Mouse (Mus musculus) hindbrain, embryonic 14.5 days (tissue): ENCODE results near the gene Fbxo36. TPM values are rescaled to one million over a fixed set of nuclear protein-coding genes. Genes with fewer than 3 reads are reported as not detected.

Experiments
- ATAC-seq: fragments of 200-750 bp; cut with Nextera tagmentation; 2 replicates; pipeline ENCODE4 v1.8.0; 2017; ENCODE audit warnings: moderate number of reproducible peaks, mild to moderate bottlenecking, moderate TSS enrichment, moderate library complexity; ENCODE audit not compliant: low FRiP score
- DNase-seq: peaks from one replicate; pipeline ENCODE4 v3.0.0-alpha.2; 2015; ENCODE audit warnings: low spot score
- H3K27ac ChIP-seq: fragments of 300-500 bp; sonication (generic); 2 replicates; pipeline ENCODE4 v1.5.1; 2014; ENCODE audit warnings: mild to moderate bottlenecking, moderate library complexity
- H3K27me3 ChIP-seq: fragments of 300-500 bp; sonication (generic); 2 replicates; pipeline ENCODE4 v1.6.1; 2014; ENCODE audit warnings: mild to moderate bottlenecking, low read length, mixed read lengths; ENCODE audit not compliant: control insufficient read depth, insufficient read depth
- H3K36me3 ChIP-seq: fragments of 300-500 bp; sonication (generic); replicated peaks from 2 replicates; pipeline ENCODE4 v1.6.1; 2014; ENCODE audit not compliant: control insufficient read depth, insufficient read depth
- H3K4me1 ChIP-seq: fragments of 300-500 bp; sonication (generic); replicated peaks from 2 replicates; pipeline ENCODE4 v1.6.1; 2014; ENCODE audit warnings: antibody characterized with exemption, low read length, mixed read lengths; ENCODE audit not compliant: control insufficient read depth, insufficient read depth
- H3K4me2 ChIP-seq: fragments of 300-500 bp; sonication (generic); replicated peaks from 2 replicates; pipeline ENCODE4 v1.6.1; 2014; ENCODE audit warnings: mild to moderate bottlenecking, moderate library complexity
- H3K4me3 ChIP-seq: fragments of 300-500 bp; sonication (generic); replicated peaks from 2 replicates; pipeline ENCODE4 v1.5.1; 2014; ENCODE audit warnings: mild to moderate bottlenecking, low read length
- H3K9ac ChIP-seq: fragments of 300-500 bp; sonication (generic); 2 replicates; pipeline ENCODE4 v1.6.1; 2014
- H3K9me3 ChIP-seq: fragments of 300-500 bp; sonication (generic); 2 replicates; pipeline ENCODE4 v1.6.1; 2016; ENCODE audit warnings: low read length; ENCODE audit not compliant: control insufficient read depth
- WGBS: fragments of 180-500 bp; shearing (Covaris S2); extraction: QIAGEN DNeasy Blood & Tissue Kit; methylation state at CpG from one replicate; pipeline ENCODE4 v1.1.7; 2014; 5-methylcytosine and 5-hydroxymethylcytosine counted together
- polyA plus RNA-seq: library from polyadenylated mRNA; unstranded; fragments of >200 nt; fragmentation: Nextera tagmentation; extraction: Ambion mirVana; gene quantifications from 2 replicates; pipeline ENCODE4 v1.2.1, GENCODE M21; 2014

Gene Fbxo36
- polyA plus RNA-seq, 1 experiment from 2014 or later = 9.5 TPM

GRCm38 (mm10) chr1:84866706-84867230, 27.1 kb downstream of the Fbxo36 start:
- 93% methylated on average over 3 of the region's 3 CpGs for WGBS
- Histone ChIP-seq H3K27ac (no peak overlapping the region), H3K36me3 (no peaks in the 10 kb centered on the region), H3K4me3 (no peak overlapping the region), H3K27me3 (no peaks in the 10 kb centered on the region), H3K4me2 (no peak overlapping the region), H3K9me3 (no peaks in the 10 kb centered on the region), H3K9ac (no peak overlapping the region), H3K4me1 (no peaks in the 10 kb centered on the region)
- no peak for DNase-seq
- no peak for ATAC-seq

GRCm38 (mm10) chr1:84868311-84868710, 28.7 kb downstream of the Fbxo36 start:
- ATAC-seq (no peak), DNase-seq (no peak)
- H3K36me3 ChIP-seq = no peaks in the 10 kb centered on the region
- no peaks in the 10 kb centered on the region for H3K27me3 ChIP-seq
- no peak overlapping the region for H3K4me3 ChIP-seq
- no peaks in the 10 kb centered on the region for H3K4me1 ChIP-seq
- H3K27ac ChIP-seq = no peak overlapping the region
- no peak overlapping the region for H3K9ac ChIP-seq
- no peak overlapping the region for H3K4me2 ChIP-seq
- no peaks in the 10 kb centered on the region for H3K9me3 ChIP-seq

GRCm38 (mm10) chr1:84868841-84869240, 29.2 kb downstream of the Fbxo36 start:
- Histone ChIP-seq H3K4me1 (no peaks in the 10 kb centered on the region), H3K27me3 (no peaks in the 10 kb centered on the region), H3K4me3 (no peak overlapping the region), H3K27ac (no peak overlapping the region), H3K9ac (no peak overlapping the region), H3K36me3 (no peaks in the 10 kb centered on the region), H3K4me2 (no peak overlapping the region), H3K9me3 (no peaks in the 10 kb centered on the region)
- WGBS = 77% methylated on average over 4 of the region's 4 CpGs
- DNase-seq = no peak
- ATAC-seq = no peak

DNA sequence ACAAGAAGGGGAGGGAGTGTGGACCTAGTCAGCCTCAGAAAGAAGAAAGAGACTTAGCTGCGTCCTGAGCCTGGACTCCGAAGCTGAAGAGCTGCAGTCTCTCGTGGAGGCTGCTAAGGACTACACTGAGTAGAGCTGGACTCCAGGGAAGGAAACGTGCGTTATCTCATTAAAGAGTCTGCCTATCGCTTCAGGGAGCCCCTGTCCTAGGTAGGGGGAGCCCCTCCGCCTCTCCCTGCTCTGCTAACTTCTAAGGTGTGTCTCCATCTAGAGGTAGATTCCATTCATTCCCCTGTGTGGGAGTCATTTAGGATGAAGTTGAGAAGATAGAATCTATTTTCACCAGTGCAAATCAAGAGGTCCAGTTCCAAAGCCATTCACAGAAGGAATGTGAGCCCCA, 29.9 kb downstream of the Fbxo36 start:
- H3K36me3 ChIP-seq = no peaks in the 10 kb centered on the region
- H3K27ac ChIP-seq = no peak overlapping the region
- DNase-seq = no peak
- H3K4me3 ChIP-seq = no peak overlapping the region
- no peak overlapping the region for H3K9ac ChIP-seq
- H3K9me3 ChIP-seq = no peaks in the 10 kb centered on the region
- H3K27me3 ChIP-seq = no peaks in the 10 kb centered on the region
- WGBS = 52% methylated on average over 7 of the region's 7 CpGs
- H3K4me1 ChIP-seq = no peaks in the 10 kb centered on the region
- ATAC-seq = no peak
- H3K4me2 ChIP-seq = no peak overlapping the region

GRCm38 (mm10) chr1:84871131-84871530, 31.5 kb downstream of the Fbxo36 start:
- Histone ChIP-seq H3K9ac (no peak overlapping the region), H3K36me3 (no peaks in the 10 kb centered on the region), H3K9me3 (no peaks in the 10 kb centered on the region), H3K27me3 (no peaks in the 10 kb centered on the region), H3K4me3 (no peak overlapping the region), H3K4me2 (no peak overlapping the region), H3K4me1 (no peaks in the 10 kb centered on the region), H3K27ac (no peak overlapping the region)
- ATAC-seq (no peak), DNase-seq (no peak)
- WGBS = 68% methylated on average over 6 of the region's 6 CpGs

DNA sequence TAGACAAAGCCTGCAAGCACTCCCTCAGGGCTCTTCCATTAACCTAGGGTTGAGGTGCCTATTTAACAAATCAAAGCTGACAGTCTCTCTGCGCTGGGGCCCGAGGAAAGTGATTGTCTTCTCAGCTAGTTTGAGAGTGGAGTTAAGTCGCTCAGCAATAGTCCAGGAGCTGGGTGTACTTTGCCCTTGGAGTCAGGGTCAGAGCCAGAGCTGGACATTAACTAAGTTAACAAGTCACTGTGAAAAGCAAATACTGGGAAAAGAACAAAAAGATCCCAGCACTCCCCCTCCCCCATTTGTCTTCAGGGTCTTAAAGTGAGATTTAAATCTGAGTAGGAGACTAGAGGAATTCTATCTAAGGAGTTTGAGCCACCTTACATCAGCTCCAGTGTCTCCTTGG, 32.5 kb downstream of the Fbxo36 start:
- no peaks in the 10 kb centered on the region for H3K9me3 ChIP-seq
- ATAC-seq (no peak), DNase-seq (no peak)
- H3K4me2 ChIP-seq = no peak overlapping the region
- no peaks in the 10 kb centered on the region for H3K27me3 ChIP-seq
- no peaks in the 10 kb centered on the region for H3K36me3 ChIP-seq
- H3K4me3 ChIP-seq = no peak overlapping the region
- WGBS = 20% methylated on average over 3 of the region's 3 CpGs
- no peak overlapping the region for H3K27ac ChIP-seq
- no peak overlapping the region for H3K9ac ChIP-seq
- H3K4me1 ChIP-seq = no peaks in the 10 kb centered on the region

GRCm38 (mm10) chr1:84872939-84873338, 33.3 kb downstream of the Fbxo36 start:
- no peaks in the 10 kb centered on the region for H3K27me3 ChIP-seq
- H3K4me2 ChIP-seq = no peak overlapping the region
- no peaks in the 10 kb centered on the region for H3K36me3 ChIP-seq
- H3K9ac ChIP-seq = no peak overlapping the region
- H3K4me1 ChIP-seq = no peaks in the 10 kb centered on the region
- H3K4me3 ChIP-seq = no peak overlapping the region
- no peak overlapping the region for H3K27ac ChIP-seq
- no peak for DNase-seq
- WGBS = 68% methylated on average over 4 of the region's 4 CpGs
- H3K9me3 ChIP-seq = no peaks in the 10 kb centered on the region
- ATAC-seq = no peak

- Histone ChIP-seq H3K27me3 (no peaks in the 10 kb centered on the region), H3K36me3 (no peaks in the 10 kb centered on the region), H3K4me2 (no peak overlapping the region), H3K4me1 (no peaks in the 10 kb centered on the region), H3K27ac (no peak overlapping the region), H3K4me3 (no peak overlapping the region), H3K9ac (no peak overlapping the region), H3K9me3 (no peaks in the 10 kb centered on the region)
- ATAC-seq = no peak
- peak; percentile 10 for DNase-seq
- 89% methylated on average over 2 of the region's 2 CpGs for WGBS
Measured at GRCm38 (mm10) chr1:84877590-84877989, 37.9 kb downstream of the Fbxo36 start.

GRCm38 (mm10) chr1:84879571-84880120, 40.0 kb downstream of the Fbxo36 start:
- Histone ChIP-seq H3K27ac (no peak overlapping the region), H3K4me3 (no peak overlapping the region), H3K4me2 (no peak overlapping the region), H3K27me3 (no peaks in the 10 kb centered on the region), H3K9ac (no peak overlapping the region), H3K4me1 (no peaks in the 10 kb centered on the region), H3K9me3 (no peaks in the 10 kb centered on the region), H3K36me3 (no peaks in the 10 kb centered on the region)
- DNase-seq (no peak), ATAC-seq (no peak)
- WGBS = 93% methylated on average over 8 of the region's 8 CpGs
